Mouse (Mus musculus): ENCODE data around the gene Bcl2l14.

DNA sequence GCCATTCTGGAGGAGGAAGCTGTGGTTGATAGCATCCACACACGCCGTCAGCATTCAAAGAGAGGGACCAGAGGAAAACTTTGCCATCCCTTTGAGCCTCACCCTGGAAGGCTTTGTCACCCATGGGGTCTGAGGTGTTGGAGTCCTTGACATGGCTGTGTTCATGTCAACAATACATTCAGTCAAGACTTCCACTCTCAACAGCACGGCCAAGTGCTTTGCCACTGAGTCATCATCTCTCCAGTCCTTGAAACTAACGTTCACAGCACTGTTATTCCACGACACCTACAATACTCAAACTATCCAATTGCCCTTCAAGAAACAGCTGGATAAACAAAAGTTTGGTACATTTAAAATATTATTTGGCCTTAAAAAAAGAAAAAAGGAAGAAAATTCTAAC lies 46.1 kb downstream of the Bcl2l14 start:
- no peak for TF ChIP-seq CTCF (IDR thresholded peaks at IDR 0.05; ENCODE audit: control insufficient read depth, insufficient read depth, insufficient read length)
- no peak for TF ChIP-seq MYOG (IDR thresholded peaks at IDR 0.05; ENCODE audit: control insufficient read depth, extremely low read depth, insufficient read length)
- no peak for TF ChIP-seq MYOD1 (IDR thresholded peaks at IDR 0.05; ENCODE audit: control insufficient read depth, insufficient read length, low read depth)
- no peak for TF ChIP-seq MAX (IDR thresholded peaks at IDR 0.05)
